Mouse (Mus musculus) A20 (cell line): ENCODE data around the gene Zfp869.
"Not testable (repeated sequence)": the region's sequence is repeated elsewhere in the genome, so short reads cannot be mapped to it uniquely, and the experiment has no call there.

ENCODE experiments used
- DNase-seq: peaks from one replicate; pipeline ENCODE4 v3.0.0-alpha.2; 2011; ENCODE audit warnings: low read depth, low spot score

Zfp869 gene

DNA sequence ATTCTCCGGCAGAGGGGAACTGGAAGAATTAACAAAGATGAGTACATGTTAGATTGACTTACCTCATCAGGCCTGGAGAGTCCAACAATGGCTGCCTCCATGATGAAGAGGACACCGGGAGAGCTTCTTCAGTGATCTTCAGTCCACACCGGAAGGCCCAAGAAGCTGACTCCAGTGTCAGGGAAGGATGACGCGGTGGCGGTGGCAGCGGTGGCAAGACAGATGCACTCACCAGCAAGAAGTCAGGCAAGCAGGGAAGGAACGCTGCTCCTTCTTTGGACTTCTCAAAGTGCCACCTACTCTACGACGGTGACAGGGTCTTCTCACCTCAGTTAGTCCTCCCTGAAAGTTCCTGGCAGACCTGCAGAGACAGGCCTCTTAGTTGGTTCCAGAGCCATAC, at the start of gene Zfp869:
Gene Zfp869 (minus strand): TSS at position 101 of the 400 bp plus-strand sequence.
- not testable (repeated sequence) for DNase-seq

- DNase-seq: no peak
These were observed 47.8 kb upstream of the Zfp869 start for GRCm38 (mm10) chr8:69758316-69758715.

DNA sequence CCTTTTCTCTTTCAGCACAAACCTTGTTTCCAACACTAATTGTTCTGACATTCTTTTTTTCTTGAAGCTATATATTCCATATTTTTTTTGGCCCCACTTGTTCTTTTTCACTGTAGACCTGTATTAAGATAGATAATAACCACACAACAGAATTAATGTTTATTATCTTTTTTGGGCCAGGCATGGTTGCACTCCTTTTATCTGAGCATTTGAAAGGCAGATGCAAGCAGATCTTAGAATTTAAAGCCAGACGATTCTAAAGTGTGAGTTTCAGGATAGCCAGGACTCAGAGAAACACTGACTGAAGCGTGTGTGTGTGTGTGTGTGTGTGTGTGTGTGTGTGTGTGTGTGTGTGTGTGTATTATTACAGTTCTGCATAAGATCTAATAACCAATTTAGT, 41.9 kb upstream of the Zfp869 start:
- no peak for DNase-seq

DNA sequence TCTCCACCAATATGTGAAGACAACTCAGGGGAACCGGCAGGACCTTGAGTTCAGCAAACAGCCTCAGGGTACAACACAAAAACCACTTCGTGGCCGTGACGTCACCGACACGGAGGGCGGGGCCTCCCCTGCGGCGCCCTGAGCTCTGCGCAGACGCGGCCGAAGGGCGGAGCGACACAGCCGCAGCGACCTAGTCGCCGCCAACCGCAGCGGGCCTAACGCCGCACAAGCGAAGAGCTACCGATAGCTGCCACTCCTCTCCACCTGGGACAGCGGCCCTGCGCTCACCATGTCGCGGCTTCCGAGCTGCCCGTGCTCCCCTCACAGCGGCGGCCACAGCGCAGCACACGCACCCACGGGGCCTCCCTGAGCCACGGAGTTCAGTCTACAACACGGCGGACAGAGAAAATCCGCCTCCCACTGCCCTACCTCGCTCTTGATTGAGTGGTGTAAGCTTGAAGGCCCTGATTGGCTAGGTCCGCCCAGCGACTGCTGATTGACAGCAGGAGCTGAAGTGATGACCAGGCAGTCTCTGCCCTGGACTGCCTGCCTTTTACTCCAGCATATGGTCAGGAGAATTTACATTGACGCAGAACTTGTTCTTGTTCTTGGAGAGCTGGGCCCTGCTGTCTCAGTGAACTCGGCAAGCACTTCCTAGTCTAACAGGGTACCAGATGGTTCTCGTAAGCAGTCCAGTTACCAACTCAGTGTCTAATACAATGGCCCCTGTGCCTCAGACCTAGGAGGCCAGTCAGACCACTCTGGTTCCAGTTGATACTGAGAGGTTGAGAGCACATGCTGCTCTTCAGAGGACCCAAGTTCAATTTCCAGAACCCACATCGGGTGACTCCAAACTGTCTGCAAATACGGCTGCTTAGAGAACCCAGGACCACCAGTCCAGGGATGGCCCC, 39.3 kb upstream of the Zfp869 start, which contains the start of gene Zfp963:
Gene Zfp963 (minus strand): TSS at position 427 of the 911 bp plus-strand sequence.
- peak; percentile 98 for DNase-seq

DNA sequence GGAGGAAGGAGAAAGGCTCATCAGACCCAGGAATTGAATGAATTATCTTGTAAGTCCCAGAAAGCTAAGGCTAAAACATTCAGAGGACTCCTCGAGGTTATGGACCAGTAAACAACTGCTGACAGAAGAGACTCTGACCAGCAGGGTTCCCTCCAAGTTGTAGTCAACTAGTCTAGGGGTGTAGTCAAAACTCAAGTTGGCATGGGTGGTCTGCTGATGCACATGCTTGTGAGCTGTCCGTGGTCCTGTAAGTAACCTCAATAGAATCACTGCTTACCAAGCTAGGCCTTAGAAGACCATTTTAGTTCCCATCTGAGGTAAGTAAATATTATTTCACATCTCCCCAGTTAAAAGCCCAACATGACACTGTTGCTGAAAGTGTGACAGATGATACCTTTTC, 30.7 kb upstream of the Zfp869 start:
- peak; percentile 22 for DNase-seq

DNA sequence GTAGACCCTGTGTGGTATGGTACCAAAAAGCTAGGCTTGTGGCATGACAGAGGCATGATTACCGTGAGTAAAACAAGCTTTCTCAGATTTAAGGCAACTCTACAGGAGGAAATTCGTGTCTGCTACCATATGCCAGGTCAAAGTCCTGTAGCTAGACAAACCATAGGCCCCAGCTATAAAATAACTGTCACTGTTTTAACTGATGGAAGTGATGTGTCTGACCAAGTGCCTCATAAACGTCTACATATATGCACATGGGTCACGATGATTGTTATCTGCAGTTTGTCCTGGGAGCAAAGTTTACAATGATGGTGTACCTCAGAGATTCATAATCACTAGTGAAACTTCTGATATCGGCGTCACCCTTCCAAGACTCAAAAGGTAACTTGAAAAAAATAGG, 30.2 kb upstream of the Zfp869 start:
- no peak for DNase-seq

DNA sequence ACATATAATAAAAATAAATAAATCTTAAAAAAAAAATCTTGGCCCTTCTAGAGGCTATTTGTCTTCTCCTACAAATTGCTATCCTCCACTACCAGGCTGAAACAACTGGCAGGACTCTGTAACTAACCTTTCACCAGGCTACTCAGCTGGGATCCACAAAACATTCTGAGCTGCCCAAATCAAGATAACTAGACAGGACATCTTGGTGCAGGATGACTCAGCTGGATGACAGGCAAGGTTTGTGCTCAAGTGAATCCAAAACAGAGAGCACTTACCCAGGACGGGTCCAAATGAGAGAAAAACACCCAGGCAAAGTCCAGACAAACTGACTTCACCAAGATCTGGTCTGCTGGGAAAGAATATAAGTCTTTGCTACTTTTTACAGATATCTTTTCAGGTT, 25.0 kb upstream of the Zfp869 start:
- no peak for DNase-seq

- no peak for DNase-seq
These were observed 6.7 kb upstream of the Zfp869 start for GRCm38 (mm10) chr8:69717232-69717580.

DNA sequence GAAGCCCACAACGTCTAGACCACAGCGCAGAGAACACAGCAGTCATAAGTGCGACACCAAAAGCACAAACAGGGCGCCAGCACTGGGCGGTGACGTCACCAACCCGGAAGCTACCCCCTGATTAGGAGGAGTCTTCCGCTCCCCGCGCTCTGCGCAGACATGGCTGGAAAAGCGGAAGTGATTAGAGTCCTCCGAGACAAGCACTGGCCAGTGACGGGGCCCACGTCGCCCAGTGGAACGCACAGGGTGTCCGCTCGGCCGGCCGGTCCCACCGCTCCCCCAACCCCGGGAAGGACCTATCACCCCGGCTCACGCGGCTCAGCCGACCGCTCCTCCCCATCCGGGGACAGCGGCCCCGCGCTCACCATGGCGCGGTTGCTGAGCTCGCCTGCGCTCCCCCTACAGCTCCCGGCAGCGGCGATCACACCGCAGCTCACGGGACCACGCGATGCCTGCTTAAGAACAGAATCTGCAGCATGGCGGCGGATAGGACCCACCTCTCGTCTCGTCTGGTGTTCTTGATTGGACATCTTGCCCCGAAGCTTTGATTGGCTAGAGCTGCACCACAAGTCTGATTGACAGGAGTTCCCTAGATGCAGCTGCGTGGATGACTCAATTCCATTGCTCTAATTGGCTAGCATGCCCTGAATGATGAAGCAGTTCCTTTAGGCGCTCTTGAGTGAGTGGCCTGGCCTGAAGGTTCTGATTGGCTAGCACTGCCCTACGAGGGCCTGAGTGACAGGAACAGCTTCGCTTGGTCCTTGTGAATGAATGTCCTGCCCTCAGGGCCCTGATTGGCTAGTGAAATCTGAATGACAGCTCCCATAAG, 6.1 kb upstream of the Zfp869 start:
- peak; percentile 97 for DNase-seq

DNA sequence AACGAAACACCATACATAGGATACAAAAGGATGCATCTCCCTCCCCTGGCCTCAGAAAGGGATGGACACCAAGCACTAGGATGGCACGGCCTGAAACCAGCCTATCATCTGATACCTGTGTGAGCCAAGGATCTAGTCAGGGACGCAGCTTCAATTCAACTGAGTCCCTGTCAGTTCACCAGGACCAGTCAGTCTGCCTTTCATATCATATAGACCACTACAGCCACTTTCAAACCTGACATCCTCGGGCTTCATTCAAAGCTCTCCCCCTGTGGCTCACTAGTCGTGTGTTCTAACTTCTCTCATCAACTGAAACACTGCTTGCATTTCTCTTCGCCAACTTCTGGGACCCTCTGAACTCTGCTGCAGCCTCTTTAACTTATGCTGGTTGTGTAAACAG, 4.8 kb upstream of the Zfp869 start:
- no peak for DNase-seq

GRCm38 (mm10) chr8:69713516-69713915, 3.0 kb upstream of the Zfp869 start:
- no peak for DNase-seq

GRCm38 (mm10) chr8:69701810-69702209, 8.7 kb downstream of the Zfp869 start:
- no peak for DNase-seq

GRCm38 (mm10) chr8:69665051-69665450, 45.5 kb downstream of the Zfp869 start:
- not testable (repeated sequence) for DNase-seq

GRCm38 (mm10) chr8:69661294-69661693, 49.2 kb downstream of the Zfp869 start:
- DNase-seq: no peak
